Mouse (Mus musculus): ENCODE data around the gene Fam178b.

GRCm38 (mm10) chr1:36580384-36581207 is 102.4 kb downstream of the Fam178b start:
- TF ChIP-seq CTCF (IDR thresholded peaks at IDR 0.05; ENCODE audit: low read depth) (no peak), EP300 (optimal IDR thresholded peaks at IDR 0.05) (no peak)
